Mouse (Mus musculus): Measurements from ENCODE around the gene Rxfp2.

GRCm38 (mm10) chr5:150016861-150017260 is 1.6 kb upstream of the Rxfp2 start:
- TF ChIP-seq TCF12 (IDR thresholded peaks at IDR 0.05; ENCODE audit: insufficient read depth, poor library complexity, severe bottlenecking) (no peak), POLR2A (IDR thresholded peaks at IDR 0.05; ENCODE audit: insufficient read length, low read depth) (no peak), MAX (IDR thresholded peaks at IDR 0.05; ENCODE audit: low read depth) (no peak), MYOD1 (IDR thresholded peaks at IDR 0.05; ENCODE audit: control insufficient read depth in 1 of 3, insufficient read length in 2 of 3, low read depth in 2 of 3) (no peak), POLR2AphosphoS2 (IDR thresholded peaks at IDR 0.05; ENCODE audit: insufficient read length, low read depth) (no peak), CEBPB (IDR thresholded peaks at IDR 0.05; ENCODE audit: insufficient read depth, poor library complexity, severe bottlenecking) (no peak), USF1 (IDR thresholded peaks at IDR 0.05; ENCODE audit: low read depth) (no peak)

Measured in myocyte (in vitro differentiated cells).